Mouse (Mus musculus) forebrain, embryonic 16.5 days (tissue): ENCODE data around the gene Supt5. TPM values are rescaled to one million over a fixed set of nuclear protein-coding genes. Genes with fewer than 3 reads are reported as not detected.
A peak's percentile ranks its signal among the peaks of the same experiment; 100 is the strongest.

Source experiments
- ATAC-seq: fragments of 200-750 bp; cut with Nextera tagmentation; 2 replicates; pipeline ENCODE4 v1.8.0; 2017; ENCODE audit warnings: mild to moderate bottlenecking, moderate library complexity
- H3K27ac ChIP-seq: fragments of 300-500 bp; sonication (generic); 2 replicates; pipeline ENCODE4 v1.5.1; 2014; ENCODE audit warnings: low read length, control low read depth
- H3K27me3 ChIP-seq: fragments of 300-500 bp; sonication (generic); replicated peaks from 2 replicates; pipeline ENCODE4 v1.6.1; 2014; ENCODE audit warnings: low read length; ENCODE audit not compliant: control insufficient read depth, insufficient read depth
- H3K36me3 ChIP-seq: fragments of 300-500 bp; sonication (generic); 2 replicates; pipeline ENCODE4 v1.6.1; 2014; ENCODE audit not compliant: control insufficient read depth, insufficient read depth
- H3K4me1 ChIP-seq: fragments of 300-500 bp; sonication (generic); replicated peaks from 2 replicates; pipeline ENCODE4 v1.6.1; 2014; ENCODE audit warnings: low read length; ENCODE audit not compliant: control insufficient read depth, insufficient read depth
- H3K4me2 ChIP-seq: fragments of 300-500 bp; sonication (generic); 2 replicates; pipeline ENCODE4 v1.6.1; 2014; ENCODE audit warnings: mild to moderate bottlenecking, low read length, control low read depth
- H3K4me3 ChIP-seq: fragments of 300-500 bp; sonication (generic); replicated peaks from 2 replicates; pipeline ENCODE4 v1.5.1; 2014; ENCODE audit warnings: mild to moderate bottlenecking, low read length, control low read depth
- H3K9ac ChIP-seq: fragments of 300-500 bp; sonication (generic); replicated peaks from 2 replicates; pipeline ENCODE4 v1.6.1; 2014; ENCODE audit warnings: low read depth, low read length, control low read depth
- H3K9me3 ChIP-seq: fragments of 300-500 bp; sonication (generic); 2 replicates; pipeline ENCODE4 v1.6.1; 2016; ENCODE audit warnings: low read length; ENCODE audit not compliant: control insufficient read depth
- WGBS: fragments of 180-500 bp; shearing (Covaris S2); extraction: QIAGEN DNeasy Blood & Tissue Kit; methylation state at CpG from one replicate; pipeline ENCODE4 v1.1.7; 2014; 5-methylcytosine and 5-hydroxymethylcytosine counted together
- polyA plus RNA-seq: library from polyadenylated mRNA; unstranded; fragments of >200 nt; fragmentation: Nextera tagmentation; extraction: Ambion mirVana; gene quantifications from 2 replicates; pipeline ENCODE4 v1.2.1, GENCODE M21; 2015

The Supt5 gene
- polyA plus RNA-seq, 1 experiment from 2014 or later = 118 TPM

DNA sequence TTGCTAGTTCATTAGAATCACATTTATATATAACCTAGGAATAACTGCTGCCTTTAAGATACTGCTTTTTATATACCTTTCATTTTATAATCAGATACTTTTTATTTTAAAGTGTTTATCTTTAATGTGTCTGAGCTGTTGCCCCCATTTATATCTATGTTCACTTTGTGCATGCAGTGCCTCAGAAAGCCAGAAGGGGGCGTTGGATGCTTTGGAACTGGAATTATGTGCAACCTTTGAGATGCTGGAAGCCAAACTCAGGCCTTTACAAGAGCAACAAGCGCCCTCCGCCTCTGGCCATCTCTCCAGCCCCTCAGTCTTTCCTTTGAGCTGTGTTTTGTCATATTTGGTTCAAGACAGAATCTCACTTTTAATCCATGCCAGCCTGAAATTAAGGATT is 66.8 kb downstream of the Supt5 start:
- Histone ChIP-seq H3K27me3 (no peaks in the 10 kb centered on the region), H3K36me3 (peaks cover 9% of the 10 kb centered on the region; the same call in 1 of the 2 replicates), H3K4me3 (no peak overlapping the region), H3K4me2 (no peak overlapping the region), H3K9ac (no peak overlapping the region), H3K9me3 (no peaks in the 10 kb centered on the region; the same call in 1 of the 2 replicates), H3K27ac (no peak overlapping the region), H3K4me1 (peaks cover 11% of the 10 kb centered on the region)
- ATAC-seq = no peak
- WGBS = 75% methylated on average over 3 of the region's 3 CpGs

DNA sequence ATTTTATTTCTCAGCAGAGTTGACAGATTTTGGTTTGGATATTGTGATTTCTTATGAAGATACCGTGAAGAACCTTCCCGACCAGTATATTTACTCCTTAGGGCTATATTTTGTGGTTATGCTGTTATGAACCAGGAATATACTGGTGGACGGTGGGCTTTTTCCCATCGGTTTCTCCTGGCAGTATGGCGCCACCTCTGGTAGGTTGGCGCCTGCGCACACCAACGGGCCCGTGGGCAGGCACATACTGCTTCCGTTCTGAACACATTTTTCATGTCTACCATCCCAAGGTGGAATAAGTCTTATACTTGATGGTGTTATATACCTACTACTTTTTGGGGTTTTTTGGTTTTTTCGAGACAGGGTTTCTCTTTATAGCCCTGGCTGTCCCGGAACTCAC is 69.2 kb downstream of the Supt5 start:
- H3K4me1 ChIP-seq = peaks cover 11% of the 10 kb centered on the region
- no peaks in the 10 kb centered on the region for H3K27me3 ChIP-seq
- no peak for ATAC-seq
- no peak overlapping the region for H3K27ac ChIP-seq
- H3K9me3 ChIP-seq = no peaks in the 10 kb centered on the region; the same call in 1 of the 2 replicates
- H3K4me2 ChIP-seq = peak overlapping the region; percentile 19; the same call in 1 of the 2 replicates
- no peak overlapping the region for H3K4me3 ChIP-seq
- no peak overlapping the region for H3K9ac ChIP-seq
- H3K36me3 ChIP-seq = peaks cover 9% of the 10 kb centered on the region; the same call in 1 of the 2 replicates
- WGBS = 95% methylated on average over 12 of the region's 12 CpGs

DNA sequence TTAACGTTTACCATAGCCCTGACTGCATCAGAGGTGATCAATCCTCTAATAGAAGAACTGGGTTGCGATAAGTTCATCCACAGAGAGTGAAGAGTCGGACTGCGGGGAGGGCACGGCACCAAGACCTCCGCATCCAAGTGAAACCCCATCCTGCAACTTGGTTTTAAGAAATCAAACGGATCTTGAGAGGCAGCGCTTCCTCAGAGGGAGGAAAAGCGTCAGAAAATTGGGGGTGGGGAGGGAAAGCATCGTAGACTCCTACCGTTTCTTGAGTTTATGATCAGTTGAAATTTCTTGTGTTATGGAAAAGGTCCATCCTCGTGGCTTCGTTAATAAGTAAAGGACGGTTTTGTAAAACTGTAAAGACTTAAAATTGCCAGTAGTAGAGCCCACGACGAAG is 70.0 kb downstream of the Supt5 start:
- WGBS = 32% methylated on average over 16 of the region's 16 CpGs
- H3K4me3 ChIP-seq = peak overlapping the region; percentile 86
- peak overlapping the region; percentile 83 for H3K27ac ChIP-seq
- peaks cover 9% of the 10 kb centered on the region; the same call in 1 of the 2 replicates for H3K36me3 ChIP-seq
- H3K9ac ChIP-seq = peak overlapping the region; percentile 97
- peaks cover 11% of the 10 kb centered on the region for H3K4me1 ChIP-seq
- H3K9me3 ChIP-seq = no peaks in the 10 kb centered on the region; the same call in 1 of the 2 replicates
- ATAC-seq = no peak
- no peaks in the 10 kb centered on the region for H3K27me3 ChIP-seq
- H3K4me2 ChIP-seq = peak overlapping the region; percentile 66

DNA sequence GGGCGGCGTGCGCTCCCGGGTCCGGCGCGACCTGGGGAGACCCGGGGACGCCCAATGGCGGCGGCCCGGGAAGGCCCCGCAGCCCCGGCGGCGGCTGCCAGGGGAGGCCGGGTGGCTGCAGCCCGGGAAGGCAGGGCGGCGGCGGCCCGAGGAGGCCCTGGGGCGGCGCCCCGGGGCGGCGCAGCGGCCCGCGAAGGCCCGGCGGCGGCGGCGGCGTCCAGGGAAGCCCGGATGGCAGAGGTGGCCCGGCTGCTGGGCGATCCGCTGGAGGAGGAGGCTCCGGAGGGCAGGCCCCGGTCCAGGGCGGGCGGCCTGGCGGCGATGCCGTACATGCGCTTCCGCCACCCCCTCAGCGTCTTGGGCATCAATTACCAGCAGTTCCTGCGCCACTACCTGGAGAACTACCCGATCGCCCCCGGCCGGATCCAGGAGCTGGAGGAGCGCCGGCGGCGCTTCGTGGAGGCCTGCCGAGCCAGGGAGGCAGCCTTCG is 70.5 kb downstream of the Supt5 start:
- H3K9me3 ChIP-seq = no peaks in the 10 kb centered on the region; the same call in 1 of the 2 replicates
- H3K4me3 ChIP-seq = peak overlapping the region; percentile 86
- ATAC-seq = peak; percentile 81
- no peaks in the 10 kb centered on the region for H3K27me3 ChIP-seq
- H3K36me3 ChIP-seq = peaks cover 9% of the 10 kb centered on the region; the same call in 1 of the 2 replicates
- H3K4me2 ChIP-seq = peak overlapping the region; percentile 66
- WGBS = under 1% methylated on average over 57 of the region's 62 CpGs
- peak overlapping the region; percentile 97 for H3K9ac ChIP-seq
- peak overlapping the region; percentile 83 for H3K27ac ChIP-seq
- peaks cover 11% of the 10 kb centered on the region for H3K4me1 ChIP-seq

DNA sequence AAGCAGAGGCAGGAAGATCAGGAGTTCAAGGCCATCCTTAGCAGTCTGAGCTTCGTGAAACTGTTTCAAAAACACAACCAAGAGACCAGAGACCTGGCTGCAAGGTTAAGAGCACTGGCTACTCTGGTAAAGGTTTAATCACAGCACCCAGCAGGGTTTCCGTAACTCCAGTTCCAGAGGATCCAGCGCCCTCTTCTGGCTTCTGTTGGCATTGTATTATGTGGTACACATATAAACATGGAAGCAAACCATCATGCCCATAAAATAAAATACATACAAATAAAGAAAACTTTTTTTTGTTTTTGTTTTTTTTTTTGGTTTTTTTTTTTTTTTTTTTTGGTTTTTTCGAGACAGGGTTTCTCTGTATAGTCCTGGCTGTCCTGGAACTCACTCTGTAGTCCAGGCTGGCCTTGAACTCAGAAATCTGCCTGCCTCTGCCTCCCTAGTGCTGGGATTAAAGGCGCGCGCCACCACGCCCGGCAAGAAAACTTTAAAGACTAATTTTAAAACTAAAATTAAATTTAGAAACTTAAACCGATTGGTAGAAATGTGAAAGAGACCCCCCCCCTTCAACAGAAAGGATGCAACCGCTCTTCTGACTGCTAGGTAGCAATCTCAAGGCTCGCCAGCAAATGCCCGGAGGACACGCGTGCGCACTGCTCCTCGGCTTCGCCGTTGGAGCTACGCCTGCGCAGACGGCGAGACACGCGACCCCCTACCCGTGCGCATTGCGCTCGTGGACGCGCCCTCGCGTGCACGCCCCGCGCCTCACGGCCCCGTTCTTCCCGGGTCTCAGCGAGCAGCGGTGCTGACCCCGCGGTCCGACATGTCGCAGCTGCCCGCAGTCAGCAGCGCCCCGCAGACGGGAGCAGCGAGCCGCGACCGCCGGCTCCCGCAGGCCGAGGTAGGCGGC is 71.2 kb downstream of the Supt5 start, which contains the start of gene Eid2:
Eid2 (plus strand) TSS at position 753 of the 913 bp plus-strand sequence.
- H3K4me2 ChIP-seq = peak within 1 kb of the TSS; percentile 66

DNA sequence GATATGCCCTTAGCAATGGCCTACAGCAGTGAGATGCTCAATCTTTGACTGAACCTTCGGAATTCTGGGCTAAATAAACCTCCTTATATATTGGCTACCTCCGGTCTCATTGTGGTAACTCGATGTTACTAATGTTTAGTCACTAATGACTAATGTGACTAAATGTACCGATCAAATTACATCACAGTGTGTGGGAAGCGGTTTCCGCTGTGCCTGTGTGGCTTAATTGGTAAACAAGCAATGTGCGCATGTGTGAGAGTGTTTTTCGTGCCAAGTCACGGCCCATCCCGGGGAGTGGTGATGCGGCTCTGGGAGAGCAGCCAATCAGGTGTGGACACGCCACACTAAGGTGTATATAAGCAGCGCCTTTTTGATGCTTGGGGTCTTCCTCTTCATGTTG is 73.2 kb downstream of the Supt5 start:
- no peaks in the 10 kb centered on the region for H3K27me3 ChIP-seq
- no peak overlapping the region for H3K27ac ChIP-seq
- 0 out of 2 replicates have a peak, but pooled peaks cover 2% of the 10 kb centered on the region for H3K36me3 ChIP-seq
- H3K4me1 ChIP-seq = peaks cover 11% of the 10 kb centered on the region
- no peak overlapping the region for H3K9ac ChIP-seq
- WGBS = 85% methylated on average over 13 of the region's 13 CpGs
- H3K4me3 ChIP-seq = no peak overlapping the region
- H3K4me2 ChIP-seq = no peak overlapping the region
- no peak for ATAC-seq
- H3K9me3 ChIP-seq = no peaks in the 10 kb centered on the region; the same call in 1 of the 2 replicates

More for the DNA sequence above, 71.2 kb downstream of the Supt5 start, which contains the start of gene Eid2:
- Histone ChIP-seq H3K4me3 (peak within 1 kb of the TSS; percentile 86), H3K9me3 (no peaks in the 10 kb centered on the region; the same call in 1 of the 2 replicates), H3K4me1 (peaks cover 11% of the 10 kb centered on the region), H3K36me3 (peaks cover 6% of the 10 kb centered on the region; the same call in 1 of the 2 replicates), H3K27ac (peak within 1 kb of the TSS; percentile 83), H3K9ac (peak within 1 kb of the TSS; percentile 97), H3K27me3 (no peaks in the 10 kb centered on the region)
- ATAC-seq = peak; percentile 96
- 8% methylated on average over 49 of the region's 57 CpGs for WGBS

Other genes with a start within 250 kb of the Supt5 start
- gene 9530053A07Rik, start 209.3 kb downstream of the Supt5 start, polyA plus RNA-seq = 0.06 and 0.14 TPM in 2 replicates
- 84.4 and 86.8 TPM in 2 replicates for gene Fbl, start 169.0 kb downstream of the Supt5 start, polyA plus RNA-seq
- 14.4 and 14.8 TPM in 2 replicates for gene Dyrk1b, start 159.3 kb downstream of the Supt5 start, polyA plus RNA-seq
- 3.8 and 4.1 TPM in 2 replicates for gene Eid2, start 70.9 kb downstream of the Supt5 start, polyA plus RNA-seq
- gene Eid2b, start 61.0 kb downstream of the Supt5 start, polyA plus RNA-seq = 41.8 and 45.1 TPM in 2 replicates
- gene Selenov, start 47.6 kb downstream of the Supt5 start, polyA plus RNA-seq = 0.16 TPM in 1 of 2 replicates, not detected in the other
- gene Dll3, start 36.5 kb downstream of the Supt5 start, polyA plus RNA-seq = 9.9 and 10.5 TPM in 2 replicates
- 144 and 146 TPM in 2 replicates for gene Timm50, start 26.7 kb downstream of the Supt5 start, polyA plus RNA-seq
- 464 and 494 TPM in 2 replicates for gene Rps16, start 11.9 kb upstream of the Supt5 start, polyA plus RNA-seq
- gene Plekhg2, start 33.9 kb upstream of the Supt5 start, polyA plus RNA-seq = 40.7 and 50.8 TPM in 2 replicates
- gene Zfp36, start 41.5 kb upstream of the Supt5 start, polyA plus RNA-seq = 6.5 and 6.7 TPM in 2 replicates
- 39.9 and 40.2 TPM in 2 replicates for gene Med29, start 54.0 kb upstream of the Supt5 start, polyA plus RNA-seq
- 107 and 111 TPM in 2 replicates for gene Paf1, start 54.2 kb upstream of the Supt5 start, polyA plus RNA-seq
- gene Gmfg, start 98.7 kb upstream of the Supt5 start, polyA plus RNA-seq = 1.7 and 2.2 TPM in 2 replicates
- 9.1 and 10.6 TPM in 2 replicates for gene Lrfn1, start 113.2 kb upstream of the Supt5 start, polyA plus RNA-seq
- not detected in 2 replicates for gene Ifnl2, start 171.7 kb upstream of the Supt5 start, polyA plus RNA-seq
- gene Ifnl3, start 184.1 kb upstream of the Supt5 start, polyA plus RNA-seq = not detected in 2 replicates
- not detected in 2 replicates for gene Sycn, start 202.1 kb upstream of the Supt5 start, polyA plus RNA-seq
- gene Nccrp1, start 208.5 kb upstream of the Supt5 start, polyA plus RNA-seq = not detected in 2 replicates